Mouse (Mus musculus): ENCODE measurements around the gene Slc3a2. TPM values are rescaled to one million over a fixed set of nuclear protein-coding genes. Genes with fewer than 3 reads are reported as not detected.

The Slc3a2 gene
- polyA plus RNA-seq, 1 experiment: 393 TPM

GRCm38 (mm10) chr19:8662337-8662736, 60.8 kb downstream of the Slc3a2 start:
- DNase-seq (ENCODE audit: low read depth): no peak

GRCm38 (mm10) chr19:8661821-8662307, 61.3 kb downstream of the Slc3a2 start:
- DNase-seq (ENCODE audit: low read depth): no peak

Other genes with a start within 250 kb of the Slc3a2 start
- gene Slc22a8, start 132.1 kb downstream of the Slc3a2 start, polyA plus RNA-seq (2012; rRNA removed): 0.19 and 0.38 TPM in 2 replicates
- gene Slc22a6, start 105.3 kb downstream of the Slc3a2 start, polyA plus RNA-seq (2012; rRNA removed): 0.04 TPM in 1 of 2 replicates, not detected in the other
- gene Chrm1, start 59.6 kb downstream of the Slc3a2 start, polyA plus RNA-seq (2012; rRNA removed): 0.12 and 0.25 TPM in 2 replicates
- 30.1 and 32.2 TPM in 2 replicates for gene Wdr74, start 12.5 kb upstream of the Slc3a2 start, polyA plus RNA-seq (2012; rRNA removed)
- gene 1700092M07Rik, start 17.3 kb upstream of the Slc3a2 start, polyA plus RNA-seq (2012; rRNA removed): 2.3 and 2.5 TPM in 2 replicates
- gene Stx5a, start 18.0 kb upstream of the Slc3a2 start, polyA plus RNA-seq (2012; rRNA removed): 95.3 and 118 TPM in 2 replicates
- 96.6 and 113 TPM in 2 replicates for gene Nxf1, start 33.7 kb upstream of the Slc3a2 start, polyA plus RNA-seq (2012; rRNA removed)
- 183 and 249 TPM in 2 replicates for gene Tmem223, start 47.6 kb upstream of the Slc3a2 start, polyA plus RNA-seq (2012; rRNA removed)
- gene Tmem179b, start 51.1 kb upstream of the Slc3a2 start, polyA plus RNA-seq (2012; rRNA removed): 112 and 134 TPM in 2 replicates
- gene Taf6l, start 63.0 kb upstream of the Slc3a2 start, polyA plus RNA-seq (2012; rRNA removed): 17.4 and 19.6 TPM in 2 replicates
- gene Polr2g, start 75.2 kb upstream of the Slc3a2 start, polyA plus RNA-seq (2012; rRNA removed): 88.3 and 105 TPM in 2 replicates
- gene Zbtb3, start 79.2 kb upstream of the Slc3a2 start, polyA plus RNA-seq (2012; rRNA removed): 2.4 and 2.9 TPM in 2 replicates
- gene Ttc9c, start 96.0 kb upstream of the Slc3a2 start, polyA plus RNA-seq (2012; rRNA removed): 22.7 and 23.1 TPM in 2 replicates
- 19.0 and 35.0 TPM in 2 replicates for gene Hnrnpul2, start 96.6 kb upstream of the Slc3a2 start, polyA plus RNA-seq (2012; rRNA removed)
- gene AC129217.1, start 106.4 kb upstream of the Slc3a2 start, polyA plus RNA-seq (2012; rRNA removed): 0.57 and 9.1 TPM in 2 replicates
- 306 and 363 TPM in 2 replicates for gene Bscl2, start 114.1 kb upstream of the Slc3a2 start, polyA plus RNA-seq (2012; rRNA removed)
- gene Gng3, start 115.8 kb upstream of the Slc3a2 start, polyA plus RNA-seq (2012; rRNA removed): 0.43 and 0.46 TPM in 2 replicates
- gene Lrrn4cl, start 127.4 kb upstream of the Slc3a2 start, polyA plus RNA-seq (2012; rRNA removed): 6.9 and 8.7 TPM in 2 replicates
- gene Ubxn1, start 148.1 kb upstream of the Slc3a2 start, polyA plus RNA-seq (2012; rRNA removed): 88.9 and 91.5 TPM in 2 replicates
- 37.9 and 50.6 TPM in 2 replicates for gene Uqcc3, start 157.6 kb upstream of the Slc3a2 start, polyA plus RNA-seq (2012; rRNA removed)
- gene Lbhd1, start 160.4 kb upstream of the Slc3a2 start, polyA plus RNA-seq (2012; rRNA removed): 2.5 and 3.0 TPM in 2 replicates
- gene Gm49403, start 160.6 kb upstream of the Slc3a2 start, polyA plus RNA-seq (2012; rRNA removed): not detected in 2 replicates
- gene 1810009A15Rik, start 165.5 kb upstream of the Slc3a2 start, polyA plus RNA-seq (2012; rRNA removed): 23.6 and 25.6 TPM in 2 replicates
- not detected in 2 replicates for gene Gm49416, start 165.6 kb upstream of the Slc3a2 start, polyA plus RNA-seq (2012; rRNA removed)
- 18.3 and 18.5 TPM in 2 replicates for gene Ints5, start 169.6 kb upstream of the Slc3a2 start, polyA plus RNA-seq (2012; rRNA removed)
- 134 and 150 TPM in 2 replicates for gene Ganab, start 174.7 kb upstream of the Slc3a2 start, polyA plus RNA-seq (2012; rRNA removed)
- 83.8 and 88.2 TPM in 2 replicates for gene B3gat3, start 197.0 kb upstream of the Slc3a2 start, polyA plus RNA-seq (2012; rRNA removed)
- 9.6 and 11.7 TPM in 2 replicates for gene Rom1, start 206.0 kb upstream of the Slc3a2 start, polyA plus RNA-seq (2012; rRNA removed)
- 42.4 and 50.5 TPM in 2 replicates for gene Eml3, start 206.2 kb upstream of the Slc3a2 start, polyA plus RNA-seq (2012; rRNA removed)
- gene Mta2, start 218.5 kb upstream of the Slc3a2 start, polyA plus RNA-seq (2012; rRNA removed): 21.9 and 35.1 TPM in 2 replicates
- gene Tut1, start 230.5 kb upstream of the Slc3a2 start, polyA plus RNA-seq (2012; rRNA removed): 19.1 and 20.7 TPM in 2 replicates
- gene Eef1g, start 243.7 kb upstream of the Slc3a2 start, polyA plus RNA-seq (2012; rRNA removed): 295 and 302 TPM in 2 replicates

Measured in gonadal fat pad, adult 2 months (tissue).